Mouse (Mus musculus) bone marrow macrophage, adult 2 months (primary cell): Measurements from ENCODE around the gene Pla2g6.

Experiments used
- CTCF ChIP-seq: IDR thresholded peaks from 2 replicates; pipeline ENCODE4 v1.5.1; 2012; ENCODE audit warnings: low read depth, mild to moderate bottlenecking, low read length, moderate library complexity
- POLR2A ChIP-seq: IDR thresholded peaks from 2 replicates; pipeline ENCODE4 v1.6.1; 2012; ENCODE audit warnings: mild to moderate bottlenecking, low read depth, low read length, borderline replicate concordance

GRCm38 (mm10) chr15:79285399-79285798, 42.8 kb downstream of the Pla2g6 start, which contains the start of gene Baiap2l2:
- TF ChIP-seq CTCF (no peak), POLR2A (no peak)
